Mouse (Mus musculus) MEL (cell line): ENCODE results near the gene Dapp1. TPM values are rescaled to one million over a fixed set of nuclear protein-coding genes. Genes with fewer than 3 reads are reported as not detected.

ENCODE experiments used
- DNase-seq: peaks from one replicate; pipeline ENCODE4 v3.0.0; 2011; ENCODE audit warnings: low read depth, low spot score
- H3K27ac ChIP-seq: 2 replicates; pipeline ENCODE4 v1.5.1; 2012; ENCODE audit warnings: low read depth, mild to moderate bottlenecking, control low read depth, low read length, moderate library complexity; ENCODE audit not compliant: control insufficient read depth
- H3K27me3 ChIP-seq, 2 experiments: fragments of 150-350 bp in 1 of 2; sonication (generic) in 1 of 2; 2 replicates each; pipeline ENCODE4 v1.6.1; 2012; ENCODE audit warnings: low read length in 2 of 2, mild to moderate bottlenecking in 2 of 2, improper control_type of control experiment in 1 of 2, moderate library complexity in 1 of 2; ENCODE audit not compliant: insufficient read depth in 2 of 2, control insufficient read depth in 1 of 2
- H3K36me3 ChIP-seq, 2 experiments: 2 replicates each; pipeline ENCODE4 v1.6.1; 2012 to 2014; ENCODE audit warnings: low read length in 2 of 2, improper control_type of control experiment in 1 of 2, inconsistent platforms in 1 of 2, mild to moderate bottlenecking in 1 of 2; ENCODE audit not compliant: insufficient read depth in 2 of 2, control insufficient read depth in 1 of 2
- H3K4me1 ChIP-seq, 2 experiments: fragments of 150-350 bp in 1 of 2; sonication (generic) in 1 of 2; 2 replicates each; pipeline ENCODE4 v1.6.1; 2012; ENCODE audit warnings: low read length in 2 of 2, improper control_type of control experiment in 1 of 2, mild to moderate bottlenecking in 1 of 2; ENCODE audit not compliant: insufficient read depth in 2 of 2, control insufficient read depth in 1 of 2
- H3K4me3 ChIP-seq, 2 experiments: fragments of 150-350 bp in 1 of 2; sonication (generic) in 1 of 2; 2 replicates each; pipeline ENCODE4 v1.5.1; 2012; ENCODE audit warnings: low read depth in 2 of 2, low read length in 2 of 2, mild to moderate bottlenecking in 2 of 2, moderate library complexity in 2 of 2, control low read depth in 1 of 2, improper control_type of control experiment in 1 of 2; ENCODE audit not compliant: control insufficient read depth in 1 of 2, insufficient read depth in 1 of 2
- H3K79me2 ChIP-seq: 2 replicates; pipeline ENCODE4 v1.6.1; 2012; ENCODE audit warnings: mild to moderate bottlenecking, low read length, moderate library complexity; ENCODE audit not compliant: control insufficient read depth, poor library complexity, insufficient read depth
- H3K9ac ChIP-seq: 2 replicates; pipeline ENCODE4 v1.6.1; 2012; ENCODE audit warnings: low read depth, mild to moderate bottlenecking, control low read depth, low read length, moderate library complexity; ENCODE audit not compliant: control insufficient read depth, poor library complexity, severe bottlenecking
- H3K9me3 ChIP-seq: fragments of 150-350 bp; sonication (generic); replicated peaks from 2 replicates; pipeline ENCODE4 v1.6.1; 2012; ENCODE audit warnings: mild to moderate bottlenecking, low read length, improper control_type of control experiment, moderate library complexity; ENCODE audit not compliant: insufficient read depth
- BHLHE40 ChIP-seq: IDR thresholded peaks from 2 replicates; pipeline ENCODE4 v1.6.1; 2012; ENCODE audit warnings: low read depth, mild to moderate bottlenecking, inconsistent platforms, low read length, improper control_type of control experiment, borderline replicate concordance
- CHD2 ChIP-seq: IDR thresholded peaks from 2 replicates; pipeline ENCODE4 v1.6.1; 2011; ENCODE audit warnings: low read length, improper control_type of control experiment
- E2F4 ChIP-seq: IDR thresholded peaks from 2 replicates; pipeline ENCODE4 v1.6.1; 2011; ENCODE audit warnings: low read depth, low read length, improper control_type of control experiment, borderline replicate concordance
- EP300 ChIP-seq, 2 experiments: IDR thresholded peaks; 2 replicates each; pipeline ENCODE4 v1.6.1; 2011; ENCODE audit warnings: improper control_type of control experiment in 2 of 2, low read length in 2 of 2, low read depth in 1 of 2, mild to moderate bottlenecking in 1 of 2
- ETS1 ChIP-seq: IDR thresholded peaks from 2 replicates; pipeline ENCODE4 v1.6.1; 2012; ENCODE audit warnings: low read depth, mild to moderate bottlenecking, inconsistent platforms, low read length, improper control_type of control experiment, moderate library complexity
- GABPA ChIP-seq: IDR thresholded peaks from 2 replicates; pipeline ENCODE4 v1.6.1; 2012; ENCODE audit warnings: low read depth, mild to moderate bottlenecking, inconsistent platforms, low read length, improper control_type of control experiment, moderate library complexity
- GATA1 ChIP-seq: IDR thresholded peaks from 2 replicates; pipeline ENCODE4 v1.6.1; 2011; ENCODE audit warnings: low read depth, low read length, improper control_type of control experiment
- HCFC1 ChIP-seq: IDR thresholded peaks from 2 replicates; pipeline ENCODE4 v1.6.1; 2012; ENCODE audit warnings: low read depth, mild to moderate bottlenecking, inconsistent platforms, low read length, improper control_type of control experiment, moderate library complexity
- KAT2A ChIP-seq: conservative IDR thresholded peaks from 2 replicates; pipeline ENCODE4 v1.6.1; 2012; ENCODE audit warnings: low read depth, low read length, improper control_type of control experiment, inconsistent platforms
- MAFK ChIP-seq: IDR thresholded peaks from 2 replicates; pipeline ENCODE4 v1.6.1; 2011; ENCODE audit warnings: low read depth, mild to moderate bottlenecking, low read length, improper control_type of control experiment, borderline replicate concordance
- MAX ChIP-seq: IDR thresholded peaks from 2 replicates; pipeline ENCODE4 v1.6.1; 2011; ENCODE audit warnings: low read length, improper control_type of control experiment
- MAZ ChIP-seq: IDR thresholded peaks from 2 replicates; pipeline ENCODE4 v1.6.1; 2012; ENCODE audit warnings: low read depth, mild to moderate bottlenecking, inconsistent platforms, low read length, improper control_type of control experiment
- MXI1 ChIP-seq: IDR thresholded peaks from 2 replicates; pipeline ENCODE4 v1.6.1; 2011; ENCODE audit warnings: mild to moderate bottlenecking, low read depth, low read length, improper control_type of control experiment
- MYB ChIP-seq: IDR thresholded peaks from 2 replicates; pipeline ENCODE4 v1.6.1; 2011; ENCODE audit warnings: mild to moderate bottlenecking, low read depth, low read length, improper control_type of control experiment
- MYC ChIP-seq: IDR thresholded peaks from 2 replicates; pipeline ENCODE4 v1.6.1; 2011; ENCODE audit warnings: low read depth, mild to moderate bottlenecking, low read length, improper control_type of control experiment, moderate library complexity
- NELFE ChIP-seq: IDR thresholded peaks from 2 replicates; pipeline ENCODE4 v1.6.1; 2011; ENCODE audit warnings: low read depth, low read length, improper control_type of control experiment
- POLR2A ChIP-seq, 2 experiments: IDR thresholded peaks; 2 replicates each; pipeline ENCODE4 v1.6.1; 2011 to 2012; ENCODE audit warnings: low read length in 2 of 2, mild to moderate bottlenecking in 2 of 2, control low read depth in 1 of 2, improper control_type of control experiment in 1 of 2, low read depth in 1 of 2, moderate library complexity in 1 of 2; ENCODE audit not compliant: control insufficient read depth in 1 of 2, insufficient read depth in 1 of 2, poor library complexity in 1 of 2
- POLR2AphosphoS2 ChIP-seq: IDR thresholded peaks from 2 replicates; pipeline ENCODE4 v1.6.1; 2011; ENCODE audit warnings: low read length, improper control_type of control experiment
- POLR2AphosphoS5 ChIP-seq: IDR thresholded peaks from 2 replicates; pipeline ENCODE4 v1.6.1; 2012; ENCODE audit warnings: low read depth, borderline replicate concordance, mild to moderate bottlenecking, inconsistent platforms, low read length, moderate library complexity, mixed read lengths
- RCOR1 ChIP-seq: IDR thresholded peaks from 2 replicates; pipeline ENCODE4 v1.6.1; 2012; ENCODE audit warnings: low read depth, mild to moderate bottlenecking, inconsistent platforms, low read length, improper control_type of control experiment
- SIN3A ChIP-seq: IDR thresholded peaks from 2 replicates; pipeline ENCODE4 v1.6.1; 2012; ENCODE audit warnings: low read length, improper control_type of control experiment, inconsistent platforms
- SMC3 ChIP-seq: IDR thresholded peaks from 2 replicates; pipeline ENCODE4 v1.6.1; 2011; ENCODE audit warnings: low read depth, low read length, improper control_type of control experiment
- TAL1 ChIP-seq: IDR thresholded peaks from 2 replicates; pipeline ENCODE4 v1.6.1; 2012; ENCODE audit warnings: mild to moderate bottlenecking, inconsistent platforms, low read length, moderate library complexity, mixed read lengths
- TBP ChIP-seq: IDR thresholded peaks from 2 replicates; pipeline ENCODE4 v1.8.0; 2011; ENCODE audit warnings: low read depth, low read length, improper control_type of control experiment
- TCF12 ChIP-seq: IDR thresholded peaks from 2 replicates; pipeline ENCODE4 v1.6.1; 2014; ENCODE audit warnings: low read depth, mild to moderate bottlenecking, inconsistent platforms, low read length, improper control_type of control experiment, moderate library complexity
- UBTF ChIP-seq: IDR thresholded peaks from 2 replicates; pipeline ENCODE4 v1.6.1; 2012; ENCODE audit warnings: low read depth, mild to moderate bottlenecking, inconsistent platforms, low read length, improper control_type of control experiment, moderate library complexity, borderline replicate concordance; ENCODE audit not compliant: insufficient read depth
- USF1 ChIP-seq: IDR thresholded peaks from 2 replicates; pipeline ENCODE4 v1.6.1; 2014; ENCODE audit warnings: low read depth, mild to moderate bottlenecking, inconsistent platforms, low read length, improper control_type of control experiment, moderate library complexity
- USF2 ChIP-seq, 2 experiments: IDR thresholded peaks; 2 replicates each; pipeline ENCODE4 v1.6.1; 2011 to 2012; ENCODE audit warnings: improper control_type of control experiment in 2 of 2, low read length in 2 of 2, borderline replicate concordance in 1 of 2, inconsistent platforms in 1 of 2, low read depth in 1 of 2, mild to moderate bottlenecking in 1 of 2; ENCODE audit not compliant: insufficient read depth in 1 of 2
- ZMIZ1 ChIP-seq: IDR thresholded peaks from 2 replicates; pipeline ENCODE4 v1.6.1; 2012; ENCODE audit warnings: low read depth, mild to moderate bottlenecking, inconsistent platforms, low read length, improper control_type of control experiment, moderate library complexity
- ZNF384 ChIP-seq: IDR thresholded peaks from 2 replicates; pipeline ENCODE4 v1.6.1; 2012; ENCODE audit warnings: low read depth, mild to moderate bottlenecking, inconsistent platforms, low read length, improper control_type of control experiment
- polyA plus RNA-seq, 2 experiments: library from polyadenylated mRNA; stranded (reverse) in 1 of 2; unstranded in 1 of 2; fragments of >175 nt in 1 of 2; fragments of >200 nt in 1 of 2; gene quantifications; 2 replicates each; pipeline versions ENCODE4 v1.2.1 to v1.2.4; 2012; ENCODE audit warnings: low replicate concordance in 2 of 2, low read depth in 1 of 2; ENCODE audit not compliant: insufficient read length in 2 of 2, insufficient read depth in 1 of 2, missing spikeins in 1 of 2
- total RNA-seq: library from RNA; depleted of rRNA; stranded (reverse); fragments of 300-350 nt; gene quantifications from 2 replicates; pipeline ENCODE4 v1.2.3, GENCODE M21; 2012

The Dapp1 gene
- total and polyA plus RNA-seq, 3 experiments = 45.7 to 91.5 (median 67.3) TPM

GRCm38 (mm10) chr3:137941555-137941954, 39.8 kb downstream of the Dapp1 start (continued):
- TF ChIP-seq GATA1 = peak; percentile 64
- TF ChIP-seq SIN3A = 0 out of 2 replicates have a peak, but pooled peaks have one; percentile 35
- TF ChIP-seq POLR2AphosphoS2 = no peak

- no peaks in the 10 kb centered on the region for H3K9me3 ChIP-seq
- H3K79me2 ChIP-seq = peaks cover 1% of the 10 kb centered on the region
- H3K9ac ChIP-seq = peak overlapping the region; percentile 56
- no peaks in the 10 kb centered on the region for H3K27me3 ChIP-seq
- H3K36me3 ChIP-seq = peaks cover 39 to 48% of the 10 kb centered on the region in 2 experiments
- peak; percentile 96 for DNase-seq
- H3K27ac ChIP-seq = peak overlapping the region; percentile 90
- peaks cover 32 to 34% of the 10 kb centered on the region in 2 experiments for H3K4me1 ChIP-seq
- no peak for TF ChIP-seq MYB
- no peak for TF ChIP-seq USF2 (IDR thresholded peaks at IDR 0.05; ENCODE audit: borderline replicate concordance in 1 of 2, insufficient read depth in 1 of 2, low read depth in 1 of 2, low read length in 2 of 2)
- TF ChIP-seq RCOR1 = peak; percentile 75
- peak; percentile 29; the same call in 1 of the 2 replicates for TF ChIP-seq KAT2A
- TF ChIP-seq POLR2AphosphoS2 = no peak
- TF ChIP-seq UBTF = no peak
- no peak for TF ChIP-seq SMC3
- TF ChIP-seq BHLHE40 = peak; percentile 74; the same call in 1 of the 2 replicates
- TF ChIP-seq MAX = peak; percentile 77
- peak; percentile 59; the same call in 1 of the 2 replicates for TF ChIP-seq TBP
- TF ChIP-seq TCF12 = peak; percentile 96
- no peak for TF ChIP-seq ZMIZ1
- peak; percentile 81 for TF ChIP-seq MXI1
- peak; percentile 100 for TF ChIP-seq ETS1
- TF ChIP-seq EP300 (IDR thresholded peaks at IDR 0.05; ENCODE audit: low read depth in 1 of 2, low read length in 2 of 2) = peak; percentile 93 to 95
- no peak for TF ChIP-seq MAFK
- peak; percentile 96 for TF ChIP-seq GATA1
- no peak for TF ChIP-seq E2F4
- no peak for TF ChIP-seq HCFC1
- TF ChIP-seq GABPA = no peak
- peak; percentile 82 for TF ChIP-seq ZNF384
- TF ChIP-seq MAZ = peak; percentile 74; the same call in 1 of the 2 replicates
- TF ChIP-seq SIN3A = peak; percentile 96
- no peak for TF ChIP-seq POLR2AphosphoS5
- TF ChIP-seq POLR2A (IDR thresholded peaks at IDR 0.05; ENCODE audit: control insufficient read depth in 1 of 2, insufficient read depth in 1 of 2, low read depth in 1 of 2, low read length in 2 of 2, poor library complexity in 1 of 2) = peak in 1 of 2 experiments; percentile 45; a peak in 1 of 4 replicates
- peak; percentile 89 for TF ChIP-seq USF1
- no peak for TF ChIP-seq CHD2
- TF ChIP-seq TAL1 = peak; percentile 90
- TF ChIP-seq NELFE = no peak
- TF ChIP-seq MYC = peak; percentile 95
- H3K4me3 ChIP-seq = no peak overlapping the region
These were observed 40.6 kb downstream of the Dapp1 start for GRCm38 (mm10) chr3:137940757-137941156.
